Comparison of ENCODE assay signal across 8 mouse cellular contexts in genomic region chr4:108779763-108780056, GRCm38 (mm10). TPM values are rescaled to one million over a fixed set of nuclear protein-coding genes. Genes with fewer than 3 reads are reported as not detected.
A peak's percentile ranks its signal among the peaks of the same experiment; 100 is the strongest.
DNase-seq lines count a peak whose midpoint lies in the region; ATAC-seq and TF ChIP-seq lines count a peak whose summit lies in the region.

No protein-coding gene starts in this region.

- peak overlapping the region; percentile 96 for H3K4me3 ChIP-seq in lung, embryonic 15.5 days
- H3K4me3 ChIP-seq in embryonic facial prominence, embryonic 12.5 days: peak overlapping the region; percentile 86
- H3K4me3 ChIP-seq in intestine, postnatal 0 days (ENCODE audit: low read depth, low read length): peak overlapping the region; percentile 96
- peak overlapping the region; percentile 91 for H3K4me3 ChIP-seq in neural tube, embryonic 14.5 days (ENCODE audit: low read depth, low read length)

- peak overlapping the region; percentile 99 for H3K27ac ChIP-seq in lung, embryonic 15.5 days
- H3K27ac ChIP-seq in embryonic facial prominence, embryonic 12.5 days: peak overlapping the region; percentile 98
- H3K27ac ChIP-seq in intestine, postnatal 0 days (ENCODE audit: low read depth, low read length): peak overlapping the region; percentile 98
- H3K27ac ChIP-seq in neural tube, embryonic 14.5 days (ENCODE audit: low read depth, low read length): peak overlapping the region; percentile 98

- DNase-seq in lung, postnatal 4 days: no peak
- no peak for DNase-seq in urinary bladder, postnatal 25 days (ENCODE audit: low spot score)
- DNase-seq in cerebellum, postnatal 36 days: no peak
- no peak for DNase-seq in cerebellum, adult 8-10 months

- H3K9ac ChIP-seq in lung, embryonic 15.5 days: peak overlapping the region; percentile 99
- peak overlapping the region; percentile 98 for H3K9ac ChIP-seq in embryonic facial prominence, embryonic 12.5 days
- H3K9ac ChIP-seq in intestine, postnatal 0 days (ENCODE audit: low read depth, low read length): peak overlapping the region; percentile 99
- peak overlapping the region; percentile 98 for H3K9ac ChIP-seq in neural tube, embryonic 14.5 days (replicated peaks; ENCODE audit: low read depth, low read length)

- no peaks in the 10 kb centered on the region for H3K4me1 ChIP-seq in lung, embryonic 15.5 days
- H3K4me1 ChIP-seq in embryonic facial prominence, embryonic 12.5 days: peaks cover 2% of the 10 kb centered on the region; the same call in 1 of the 2 replicates
- no peaks in the 10 kb centered on the region for H3K4me1 ChIP-seq in intestine, postnatal 0 days (replicated peaks; ENCODE audit: control insufficient read depth, insufficient read depth, low read length)
- H3K4me1 ChIP-seq in neural tube, embryonic 14.5 days (ENCODE audit: control insufficient read depth, insufficient read depth, low read length): peaks cover 7% of the 10 kb centered on the region; the same call in 1 of the 2 replicates

- H3K4me2 ChIP-seq in lung, embryonic 15.5 days: peak overlapping the region; percentile 74
- H3K4me2 ChIP-seq in embryonic facial prominence, embryonic 12.5 days (replicated peaks): peak overlapping the region; percentile 61
- H3K4me2 ChIP-seq in intestine, postnatal 0 days (replicated peaks; ENCODE audit: low read depth): peak overlapping the region; percentile 90
- H3K4me2 ChIP-seq in neural tube, embryonic 14.5 days (ENCODE audit: low read depth, low read length): peak overlapping the region; percentile 61

- no peaks in the 10 kb centered on the region for H3K9me3 ChIP-seq in lung, embryonic 15.5 days
- H3K9me3 ChIP-seq in embryonic facial prominence, embryonic 12.5 days: no peaks in the 10 kb centered on the region
- H3K9me3 ChIP-seq in intestine, postnatal 0 days (ENCODE audit: control insufficient read depth): no peaks in the 10 kb centered on the region
- no peaks in the 10 kb centered on the region for H3K9me3 ChIP-seq in neural tube, embryonic 14.5 days (ENCODE audit: control insufficient read depth, low read length)

- no peaks in the 10 kb centered on the region for H3K27me3 ChIP-seq in lung, embryonic 15.5 days
- H3K27me3 ChIP-seq in embryonic facial prominence, embryonic 12.5 days: no peaks in the 10 kb centered on the region
- H3K27me3 ChIP-seq in intestine, postnatal 0 days (replicated peaks; ENCODE audit: control insufficient read depth, insufficient read depth, low read length): no peaks in the 10 kb centered on the region
- H3K27me3 ChIP-seq in neural tube, embryonic 14.5 days (ENCODE audit: control insufficient read depth, insufficient read depth, low read length): no peaks in the 10 kb centered on the region

- no peaks in the 10 kb centered on the region for H3K36me3 ChIP-seq in lung, embryonic 15.5 days
- no peaks in the 10 kb centered on the region for H3K36me3 ChIP-seq in embryonic facial prominence, embryonic 12.5 days
- H3K36me3 ChIP-seq in intestine, postnatal 0 days (ENCODE audit: control insufficient read depth, insufficient read depth): no peaks in the 10 kb centered on the region
- no peaks in the 10 kb centered on the region for H3K36me3 ChIP-seq in neural tube, embryonic 14.5 days (ENCODE audit: control insufficient read depth, insufficient read depth, low read length)

- no peak for ATAC-seq in lung, embryonic 15.5 days (ENCODE audit: borderline replicate concordance, extremely low read depth, low FRiP score, low TSS enrichment)
- no peak; the same call in 1 of the 2 replicates for ATAC-seq in embryonic facial prominence, embryonic 12.5 days (ENCODE audit: insufficient number of reproducible peaks, insufficient read depth, low FRiP score, low TSS enrichment)
- ATAC-seq in intestine, postnatal 0 days: no peak
- ATAC-seq in neural tube, embryonic 14.5 days (ENCODE audit: low read depth): no peak

- no peak for TF ChIP-seq CTCF in intestine, postnatal 0 days (IDR thresholded peaks at IDR 0.05; ENCODE audit: low read depth)

- 0% methylated on average over 7 of the region's 7 CpGs for WGBS in lung, embryonic 15.5 days
- 0% methylated on average over 7 of the region's 7 CpGs for WGBS in embryonic facial prominence, embryonic 12.5 days
- WGBS in intestine, postnatal 0 days: 0% methylated on average over 7 of the region's 7 CpGs
- 0% methylated on average over 7 of the region's 7 CpGs for WGBS in neural tube, embryonic 14.5 days

RNA-seq across cellular contexts. Expression of gene Zfyve9, which starts 0.9 kb away (rescaled TPM):
- 4.6 and 5.1 TPM in 2 replicates for polyA plus RNA-seq in lung, embryonic 15.5 days (2015; fragmentation: Nextera tagmentation; extraction: Ambion mirVana)
- polyA plus RNA-seq in embryonic facial prominence, embryonic 12.5 days (2016; fragmentation: Nextera tagmentation; extraction: Ambion mirVana): 6.3 and 6.6 TPM in 2 replicates
- polyA plus RNA-seq in intestine, postnatal 0 days (2015; fragmentation: Nextera tagmentation; extraction: Ambion mirVana): 5.0 and 6.1 TPM in 2 replicates
- polyA plus RNA-seq in neural tube, embryonic 14.5 days (2014; fragmentation: Nextera tagmentation; extraction: Ambion mirVana): 7.7 and 14.5 TPM in 2 replicates

RNA-seq across cellular contexts. Expression of gene Btf3l4, which starts 53.7 kb away (rescaled TPM):
- polyA plus RNA-seq in lung, embryonic 15.5 days (2015; fragmentation: Nextera tagmentation; extraction: Ambion mirVana): 142 and 154 TPM in 2 replicates
- 208 and 229 TPM in 2 replicates for polyA plus RNA-seq in embryonic facial prominence, embryonic 12.5 days (2016; fragmentation: Nextera tagmentation; extraction: Ambion mirVana)
- 94.8 and 101 TPM in 2 replicates for polyA plus RNA-seq in intestine, postnatal 0 days (2015; fragmentation: Nextera tagmentation; extraction: Ambion mirVana)
- 194 and 196 TPM in 2 replicates for polyA plus RNA-seq in neural tube, embryonic 14.5 days (2014; fragmentation: Nextera tagmentation; extraction: Ambion mirVana)

RNA-seq across cellular contexts. Expression of gene Txndc12, which starts 54.7 kb away (rescaled TPM):
- 125 and 132 TPM in 2 replicates for polyA plus RNA-seq in lung, embryonic 15.5 days (2015; fragmentation: Nextera tagmentation; extraction: Ambion mirVana)
- polyA plus RNA-seq in embryonic facial prominence, embryonic 12.5 days (2016; fragmentation: Nextera tagmentation; extraction: Ambion mirVana): 114 and 118 TPM in 2 replicates
- polyA plus RNA-seq in intestine, postnatal 0 days (2015; fragmentation: Nextera tagmentation; extraction: Ambion mirVana): 52.3 and 52.7 TPM in 2 replicates
- polyA plus RNA-seq in neural tube, embryonic 14.5 days (2014; fragmentation: Nextera tagmentation; extraction: Ambion mirVana): 75.7 and 82.3 TPM in 2 replicates
